Mouse (Mus musculus) myocyte (in vitro differentiated cells): Measurements from ENCODE around the gene Nrp2.

ENCODE experiments used
- CEBPB ChIP-seq: IDR thresholded peaks from 2 replicates; pipeline ENCODE4 v1.6.1; 2011; ENCODE audit warnings: mild to moderate bottlenecking, moderate library complexity; ENCODE audit not compliant: poor library complexity, insufficient read depth, severe bottlenecking
- E2F4 ChIP-seq: IDR thresholded peaks from one replicate; pipeline ENCODE4 v1.6.1; 2011; ENCODE audit warnings: mild to moderate bottlenecking, control low read depth, moderate library complexity; ENCODE audit not compliant: insufficient read depth
- MAX ChIP-seq: IDR thresholded peaks from one replicate; pipeline ENCODE4 v1.6.1; 2011; ENCODE audit warnings: low read depth, mild to moderate bottlenecking, control low read depth
- MYOD1 ChIP-seq, 3 experiments: IDR thresholded peaks; one replicate each; pipeline ENCODE4 v1.6.1; 2011; ENCODE audit warnings: control low read depth in 2 of 3, low read depth in 2 of 3, mild to moderate bottlenecking in 2 of 3, moderate library complexity in 1 of 3; ENCODE audit not compliant: insufficient read length in 2 of 3, control insufficient read depth in 1 of 3
- MYOG ChIP-seq, 3 experiments: IDR thresholded peaks; one replicate each; pipeline ENCODE4 v1.6.1; 2011; ENCODE audit warnings: control low read depth in 2 of 3, low read depth in 2 of 3, mild to moderate bottlenecking in 2 of 3; ENCODE audit not compliant: insufficient read length in 2 of 3, control insufficient read depth in 1 of 3, insufficient read depth in 1 of 3
- POLR2A ChIP-seq: IDR thresholded peaks from one replicate; pipeline ENCODE4 v1.6.1; 2011; ENCODE audit warnings: low read depth, mild to moderate bottlenecking, control low read depth, moderate library complexity; ENCODE audit not compliant: insufficient read length
- POLR2AphosphoS2 ChIP-seq: IDR thresholded peaks from one replicate; pipeline ENCODE4 v1.6.1; 2011; ENCODE audit warnings: low read depth, control low read depth; ENCODE audit not compliant: insufficient read length
- REST ChIP-seq: IDR thresholded peaks from one replicate; pipeline ENCODE4 v1.6.1; 2011; ENCODE audit warnings: mild to moderate bottlenecking, control low read depth, moderate library complexity; ENCODE audit not compliant: insufficient read depth, insufficient read length
- SRF ChIP-seq: IDR thresholded peaks from one replicate; pipeline ENCODE4 v1.6.1; 2011; ENCODE audit warnings: low read depth; ENCODE audit not compliant: control insufficient read depth, insufficient read length
- TCF12 ChIP-seq: IDR thresholded peaks from one replicate; pipeline ENCODE4 v1.6.1; 2011; ENCODE audit warnings: mild to moderate bottlenecking, control low read depth; ENCODE audit not compliant: poor library complexity, insufficient read depth, severe bottlenecking
- TCF3 ChIP-seq: IDR thresholded peaks from one replicate; pipeline ENCODE4 v1.6.1; 2011; ENCODE audit warnings: low read depth, control low read depth; ENCODE audit not compliant: insufficient read length
- USF1 ChIP-seq: IDR thresholded peaks from one replicate; pipeline ENCODE4 v1.6.1; 2011; ENCODE audit warnings: low read depth, mild to moderate bottlenecking, control low read depth, moderate library complexity

DNA sequence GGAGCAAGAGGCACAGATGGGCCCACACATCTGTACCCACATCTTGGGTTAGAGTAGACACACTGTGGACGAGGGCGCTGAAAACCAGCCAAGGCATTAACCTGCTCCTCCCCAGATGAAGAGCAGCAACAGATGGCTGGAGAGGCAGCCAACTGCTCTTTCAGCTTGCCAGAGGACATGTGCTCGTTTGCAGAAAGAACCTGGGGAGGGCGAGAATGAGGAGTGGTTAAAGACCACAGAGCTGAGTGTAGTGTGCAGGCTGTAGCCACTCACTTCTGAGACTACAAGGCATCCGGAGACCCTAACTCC is 81.0 kb downstream of the Nrp2 start:
- TF ChIP-seq POLR2AphosphoS2 (no peak), POLR2A (no peak), TCF12 (peak; percentile 79), MYOG (IDR thresholded peaks at IDR 0.05; ENCODE audit: control insufficient read depth in 1 of 3, insufficient read depth in 1 of 3, insufficient read length in 2 of 3, low read depth in 2 of 3) (peak in 2 of 3 experiments; percentile 57 to 78), USF1 (no peak), MYOD1 (IDR thresholded peaks at IDR 0.05; ENCODE audit: control insufficient read depth in 1 of 3, insufficient read length in 2 of 3, low read depth in 2 of 3) (peak; percentile 96 to 99 (median 99)), SRF (no peak), E2F4 (no peak), MAX (no peak), CEBPB (no peak), TCF3 (peak; percentile 72), REST (no peak)
